Mouse (Mus musculus): ENCODE measurements at regions not wholly inside any gene's neighbourhood (a gene's known extent, or its start where the extent isn't known, plus 50 kb on each side); places are given as distances from the start of the nearest gene placed in this dataset.

DNA sequence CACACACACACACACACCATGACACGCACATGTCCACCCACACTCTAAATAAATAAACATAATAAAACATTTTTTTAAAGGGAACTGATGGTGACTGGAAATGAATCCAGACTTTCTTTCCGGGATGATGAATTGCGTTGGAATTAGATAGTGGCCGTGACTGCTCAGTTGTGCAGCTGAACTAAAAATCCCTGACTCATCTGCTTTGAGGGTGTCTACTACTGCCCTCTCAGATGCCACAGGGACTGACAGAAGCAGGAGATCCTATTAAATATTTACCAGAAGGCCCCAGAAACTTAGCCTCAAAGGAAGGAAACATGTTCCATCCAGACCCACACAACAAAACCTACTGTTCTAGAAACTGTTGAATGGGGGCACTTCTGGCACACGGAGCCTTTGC is 65.7 kb downstream of the Polr2m start:
- H3K27ac ChIP-seq (replicated peaks in 1 of 2; ENCODE audit: control insufficient read depth in 1 of 2, insufficient read depth in 1 of 2, low read depth in 2 of 2, low read length in 2 of 2), result no peak overlapping the region
- ATAC-seq (ENCODE audit: insufficient number of reproducible peaks, insufficient read depth, low FRiP score, low read depth), result no peak
- WGBS, result 86% methylated on average over 5 of the region's 5 CpGs
- no peaks in the 10 kb centered on the region for H3K36me3 ChIP-seq (ENCODE audit: control insufficient read depth, insufficient read depth, low read length)
- no peak overlapping the region for H3K4me3 ChIP-seq (ENCODE audit: control insufficient read depth in 1 of 2, insufficient read depth in 1 of 2, low read depth in 1 of 2, low read length in 2 of 2)
- no peak overlapping the region for H3K4me2 ChIP-seq (ENCODE audit: low read length)
- H3K27me3 ChIP-seq (ENCODE audit: control insufficient read depth, insufficient read depth, low read length), result no peaks in the 10 kb centered on the region
- H3K4me1 ChIP-seq (ENCODE audit: control insufficient read depth in 2 of 2, insufficient read depth in 2 of 2, low read length in 2 of 2), result no peaks in the 10 kb centered on the region
- no peak overlapping the region for H3K9ac ChIP-seq (ENCODE audit: low read length)
- H3K9me3 ChIP-seq (ENCODE audit: control insufficient read depth, low read length), result no peaks in the 10 kb centered on the region

GRCm38 (mm10) chr9:71418531-71418930 is 67.2 kb downstream of the Polr2m start:
- no peaks in the 10 kb centered on the region for H3K27me3 ChIP-seq (ENCODE audit: control insufficient read depth, insufficient read depth, low read length)
- no peak overlapping the region for H3K9ac ChIP-seq (ENCODE audit: low read length)
- H3K27ac ChIP-seq (replicated peaks in 1 of 2; ENCODE audit: control insufficient read depth in 1 of 2, insufficient read depth in 1 of 2, low read depth in 2 of 2, low read length in 2 of 2), result no peak overlapping the region
- ATAC-seq (ENCODE audit: insufficient number of reproducible peaks, insufficient read depth, low FRiP score, low read depth), result no peak
- H3K4me2 ChIP-seq (ENCODE audit: low read length), result no peak overlapping the region
- no peak overlapping the region for H3K4me3 ChIP-seq (ENCODE audit: control insufficient read depth in 1 of 2, insufficient read depth in 1 of 2, low read depth in 1 of 2, low read length in 2 of 2)
- H3K36me3 ChIP-seq (ENCODE audit: control insufficient read depth, insufficient read depth, low read length), result no peaks in the 10 kb centered on the region
- 80% methylated on average over 4 of the region's 4 CpGs for WGBS
- no peaks in the 10 kb centered on the region for H3K4me1 ChIP-seq (ENCODE audit: control insufficient read depth in 2 of 2, insufficient read depth in 2 of 2, low read length in 2 of 2)
- H3K9me3 ChIP-seq (ENCODE audit: control insufficient read depth, low read length), result no peaks in the 10 kb centered on the region

GRCm38 (mm10) chr9:71417248-71417647 is 68.5 kb downstream of the Polr2m start:
- Histone ChIP-seq H3K9ac (ENCODE audit: low read length) (no peak overlapping the region), H3K27me3 (ENCODE audit: control insufficient read depth, insufficient read depth, low read length) (no peaks in the 10 kb centered on the region), H3K4me1 (ENCODE audit: control insufficient read depth in 2 of 2, insufficient read depth in 2 of 2, low read length in 2 of 2) (no peaks in the 10 kb centered on the region), H3K4me3 (ENCODE audit: control insufficient read depth in 1 of 2, insufficient read depth in 1 of 2, low read depth in 1 of 2, low read length in 2 of 2) (no peak overlapping the region), H3K36me3 (ENCODE audit: control insufficient read depth, insufficient read depth, low read length) (no peaks in the 10 kb centered on the region), H3K9me3 (ENCODE audit: control insufficient read depth, low read length) (no peaks in the 10 kb centered on the region), H3K4me2 (ENCODE audit: low read length) (no peak overlapping the region), H3K27ac (replicated peaks in 1 of 2; ENCODE audit: control insufficient read depth in 1 of 2, insufficient read depth in 1 of 2, low read depth in 2 of 2, low read length in 2 of 2) (no peak overlapping the region)
- WGBS, result 82% methylated on average over 4 of the region's 4 CpGs
- no peak for ATAC-seq (ENCODE audit: insufficient number of reproducible peaks, insufficient read depth, low FRiP score, low read depth)

DNA sequence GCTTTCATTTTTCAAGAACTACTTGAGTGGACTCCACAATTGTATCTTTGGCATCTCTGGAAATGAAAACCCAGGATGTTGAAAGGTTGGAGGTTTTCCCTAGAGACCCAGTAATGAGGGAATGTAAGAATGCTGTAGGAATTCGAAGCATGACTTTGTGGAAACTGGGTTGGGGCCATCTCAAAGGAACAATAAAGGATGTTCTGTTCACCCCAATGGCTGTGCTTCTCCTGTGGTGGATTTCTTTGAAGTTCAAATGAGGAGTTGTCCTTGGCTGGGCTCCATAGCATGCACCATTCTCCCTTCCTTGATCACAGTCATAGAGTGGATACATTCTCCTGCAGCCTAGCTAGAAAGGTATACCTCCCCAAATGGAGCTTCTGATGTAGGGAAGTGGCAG is 74.6 kb downstream of the Polr2m start:
- Histone ChIP-seq H3K4me1 (ENCODE audit: control insufficient read depth in 2 of 2, insufficient read depth in 2 of 2, low read length in 2 of 2) (no peaks in the 10 kb centered on the region), H3K27ac (replicated peaks in 1 of 2; ENCODE audit: control insufficient read depth in 1 of 2, insufficient read depth in 1 of 2, low read depth in 2 of 2, low read length in 2 of 2) (no peak overlapping the region), H3K9me3 (ENCODE audit: control insufficient read depth, low read length) (peaks cover 8% of the 10 kb centered on the region), H3K36me3 (ENCODE audit: control insufficient read depth, insufficient read depth, low read length) (no peaks in the 10 kb centered on the region), H3K27me3 (ENCODE audit: control insufficient read depth, insufficient read depth, low read length) (no peaks in the 10 kb centered on the region), H3K9ac (ENCODE audit: low read length) (no peak overlapping the region), H3K4me2 (ENCODE audit: low read length) (no peak overlapping the region), H3K4me3 (ENCODE audit: control insufficient read depth in 1 of 2, insufficient read depth in 1 of 2, low read depth in 1 of 2, low read length in 2 of 2) (no peak overlapping the region)
- ATAC-seq (ENCODE audit: insufficient number of reproducible peaks, insufficient read depth, low FRiP score, low read depth), result no peak
- WGBS, result 86% methylated on average over 1 of the region's 1 CpGs

DNA sequence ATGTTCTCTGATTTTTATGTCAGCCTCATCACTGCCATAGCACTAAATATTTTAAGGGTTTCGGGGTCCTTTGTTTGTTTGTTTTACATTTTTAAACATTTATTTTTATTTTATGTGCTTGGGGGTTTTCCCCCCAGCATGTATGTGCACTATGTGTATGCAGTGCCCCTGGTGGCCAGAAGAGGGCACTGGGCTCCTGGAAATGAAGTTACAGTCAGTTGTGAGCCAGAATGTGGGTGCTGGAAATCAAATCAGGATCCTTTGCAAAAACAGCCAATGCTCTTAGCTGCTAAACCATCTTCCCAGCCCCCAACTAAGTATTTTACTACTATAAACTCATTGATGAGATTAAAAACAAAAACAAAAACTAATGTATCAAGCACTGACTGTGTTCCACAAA is 75.8 kb downstream of the Polr2m start:
- ATAC-seq (ENCODE audit: insufficient number of reproducible peaks, insufficient read depth, low FRiP score, low read depth), result no peak
- Histone ChIP-seq H3K27me3 (ENCODE audit: control insufficient read depth, insufficient read depth, low read length) (no peaks in the 10 kb centered on the region), H3K36me3 (ENCODE audit: control insufficient read depth, insufficient read depth, low read length) (no peaks in the 10 kb centered on the region), H3K4me1 (ENCODE audit: control insufficient read depth in 2 of 2, insufficient read depth in 2 of 2, low read length in 2 of 2) (no peaks in the 10 kb centered on the region), H3K4me2 (ENCODE audit: low read length) (no peak overlapping the region), H3K27ac (replicated peaks in 1 of 2; ENCODE audit: control insufficient read depth in 1 of 2, insufficient read depth in 1 of 2, low read depth in 2 of 2, low read length in 2 of 2) (no peak overlapping the region), H3K4me3 (ENCODE audit: control insufficient read depth in 1 of 2, insufficient read depth in 1 of 2, low read depth in 1 of 2, low read length in 2 of 2) (no peak overlapping the region), H3K9ac (ENCODE audit: low read length) (no peak overlapping the region), H3K9me3 (ENCODE audit: control insufficient read depth, low read length) (peaks cover 8% of the 10 kb centered on the region)
- WGBS, result 88% methylated on average over 1 of the region's 1 CpGs

DNA sequence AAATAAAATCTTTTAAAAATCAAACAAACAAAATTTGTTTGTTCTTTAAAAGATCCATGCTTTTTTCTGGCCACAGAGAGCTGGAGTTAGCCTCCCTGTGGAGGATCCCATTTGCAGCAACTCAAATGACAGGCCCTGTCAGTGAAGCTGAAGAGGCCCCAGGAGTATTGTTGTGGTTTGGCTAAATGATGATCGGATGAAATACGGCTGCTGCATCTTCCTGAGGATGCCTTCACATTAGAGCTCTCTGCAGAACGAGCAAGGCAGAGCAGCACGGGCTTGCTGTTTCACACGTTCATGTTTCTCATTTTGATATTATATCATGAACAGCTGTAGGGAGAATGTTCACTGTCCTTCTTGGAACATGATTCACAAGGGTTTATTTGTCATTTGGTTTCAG is 76.8 kb downstream of the Polr2m start:
- no peaks in the 10 kb centered on the region for H3K36me3 ChIP-seq (ENCODE audit: control insufficient read depth, insufficient read depth, low read length)
- no peak overlapping the region for H3K27ac ChIP-seq (replicated peaks in 1 of 2; ENCODE audit: control insufficient read depth in 1 of 2, insufficient read depth in 1 of 2, low read depth in 2 of 2, low read length in 2 of 2)
- H3K4me1 ChIP-seq (ENCODE audit: control insufficient read depth in 2 of 2, insufficient read depth in 2 of 2, low read length in 2 of 2), result no peaks in the 10 kb centered on the region
- H3K27me3 ChIP-seq (ENCODE audit: control insufficient read depth, insufficient read depth, low read length), result no peaks in the 10 kb centered on the region
- H3K9me3 ChIP-seq (ENCODE audit: control insufficient read depth, low read length), result peaks cover 8% of the 10 kb centered on the region
- no peak overlapping the region for H3K4me2 ChIP-seq (ENCODE audit: low read length)
- H3K4me3 ChIP-seq (ENCODE audit: control insufficient read depth in 1 of 2, insufficient read depth in 1 of 2, low read depth in 1 of 2, low read length in 2 of 2), result no peak overlapping the region
- H3K9ac ChIP-seq (ENCODE audit: low read length), result no peak overlapping the region
- no peak for ATAC-seq (ENCODE audit: insufficient number of reproducible peaks, insufficient read depth, low FRiP score, low read depth)
- 76% methylated on average over 5 of the region's 5 CpGs for WGBS

- ATAC-seq (ENCODE audit: insufficient number of reproducible peaks, insufficient read depth, low FRiP score, low read depth), result no peak
- 73% methylated on average over 8 of the region's 8 CpGs for WGBS
- Histone ChIP-seq H3K36me3 (ENCODE audit: control insufficient read depth, insufficient read depth, low read length) (no peaks in the 10 kb centered on the region), H3K4me1 (ENCODE audit: control insufficient read depth in 2 of 2, insufficient read depth in 2 of 2, low read length in 2 of 2) (peaks cover 0 to 5% of the 10 kb centered on the region in 2 experiments; a peak in 1 of 4 replicates), H3K27me3 (ENCODE audit: control insufficient read depth, insufficient read depth, low read length) (no peaks in the 10 kb centered on the region), H3K4me3 (ENCODE audit: control insufficient read depth in 1 of 2, insufficient read depth in 1 of 2, low read depth in 1 of 2, low read length in 2 of 2) (no peak overlapping the region), H3K9ac (ENCODE audit: low read length) (no peak overlapping the region), H3K27ac (replicated peaks in 1 of 2; ENCODE audit: control insufficient read depth in 1 of 2, insufficient read depth in 1 of 2, low read depth in 2 of 2, low read length in 2 of 2) (no peak overlapping the region), H3K9me3 (ENCODE audit: control insufficient read depth, low read length) (no peaks in the 10 kb centered on the region), H3K4me2 (ENCODE audit: low read length) (no peak overlapping the region)
These were observed 81.2 kb downstream of the Polr2m start for GRCm38 (mm10) chr9:71404396-71405135.

DNA sequence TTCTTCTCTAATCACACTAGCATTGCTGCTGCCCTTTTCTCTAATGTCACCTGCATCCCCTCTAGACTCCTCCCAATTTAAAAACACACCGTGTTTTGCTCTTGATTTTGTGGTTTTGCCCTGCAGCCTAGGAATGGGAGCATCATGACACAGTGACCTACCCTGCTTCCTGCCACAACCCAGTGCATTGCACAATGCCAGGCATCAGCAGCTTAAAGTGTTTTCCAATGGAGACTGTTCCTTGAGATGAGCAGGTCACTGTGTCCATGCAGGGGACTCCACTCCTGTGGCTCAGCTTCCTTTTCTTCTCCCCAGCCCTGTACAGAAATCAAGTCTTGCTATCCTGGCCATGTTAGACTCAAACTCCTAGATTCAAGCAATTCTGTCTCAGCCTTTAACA is 84.1 kb downstream of the Polr2m start:
- H3K4me2 ChIP-seq (ENCODE audit: low read length), result no peak overlapping the region
- H3K9me3 ChIP-seq (ENCODE audit: control insufficient read depth, low read length), result no peaks in the 10 kb centered on the region
- H3K27ac ChIP-seq (replicated peaks in 1 of 2; ENCODE audit: control insufficient read depth in 1 of 2, insufficient read depth in 1 of 2, low read depth in 2 of 2, low read length in 2 of 2), result no peak overlapping the region
- no peak overlapping the region for H3K4me3 ChIP-seq (ENCODE audit: control insufficient read depth in 1 of 2, insufficient read depth in 1 of 2, low read depth in 1 of 2, low read length in 2 of 2)
- no peaks in the 10 kb centered on the region for H3K36me3 ChIP-seq (ENCODE audit: control insufficient read depth, insufficient read depth, low read length)
- WGBS, result 53% methylated on average over 1 of the region's 1 CpGs
- peaks cover 0 to 6% of the 10 kb centered on the region in 2 experiments; a peak in 1 of 4 replicates for H3K4me1 ChIP-seq (ENCODE audit: control insufficient read depth in 2 of 2, insufficient read depth in 2 of 2, low read length in 2 of 2)
- H3K9ac ChIP-seq (ENCODE audit: low read length), result no peak overlapping the region
- no peak for ATAC-seq (ENCODE audit: insufficient number of reproducible peaks, insufficient read depth, low FRiP score, low read depth)
- H3K27me3 ChIP-seq (ENCODE audit: control insufficient read depth, insufficient read depth, low read length), result no peaks in the 10 kb centered on the region
